Mouse (Mus musculus) CD4-positive, CD25-positive, alpha-beta regulatory T cell (primary cell): Measurements from ENCODE around the gene Fis1. TPM values are rescaled to one million over a fixed set of nuclear protein-coding genes. Genes with fewer than 3 reads are reported as not detected.

Experiments
- polyA plus RNA-seq: library from polyadenylated mRNA; unstranded; fragments of 100-300 nt; shearing (Covaris generic); gene quantifications from one replicate; pipeline ENCODE4 v1.2.1, GENCODE M21; 2017

The Fis1 gene
- polyA plus RNA-seq, result 260 TPM

DNA sequence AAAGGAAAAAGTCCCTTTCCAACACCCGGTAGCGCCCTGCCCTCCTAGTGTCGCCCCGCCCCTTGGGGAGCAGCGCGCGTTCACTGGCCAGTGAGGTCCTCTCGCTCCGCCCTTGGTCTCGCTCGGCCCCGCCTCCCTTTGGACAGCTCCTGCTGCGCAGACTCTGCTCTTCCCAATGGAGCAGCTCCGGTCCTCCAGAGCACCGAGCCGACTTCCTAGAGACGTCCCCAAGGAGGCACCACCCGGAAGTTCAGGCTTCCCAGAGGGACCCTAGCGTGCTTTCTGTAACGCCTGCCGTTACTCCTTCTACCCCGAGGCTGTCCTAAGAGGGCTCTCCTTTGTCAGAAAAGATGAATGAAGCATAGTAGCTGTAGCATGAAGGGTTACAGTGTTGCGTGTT, at the start of gene Fis1:
TSS of gene Fis1 (plus strand) at position 261 of the 400 bp plus-strand sequence.

DNA sequence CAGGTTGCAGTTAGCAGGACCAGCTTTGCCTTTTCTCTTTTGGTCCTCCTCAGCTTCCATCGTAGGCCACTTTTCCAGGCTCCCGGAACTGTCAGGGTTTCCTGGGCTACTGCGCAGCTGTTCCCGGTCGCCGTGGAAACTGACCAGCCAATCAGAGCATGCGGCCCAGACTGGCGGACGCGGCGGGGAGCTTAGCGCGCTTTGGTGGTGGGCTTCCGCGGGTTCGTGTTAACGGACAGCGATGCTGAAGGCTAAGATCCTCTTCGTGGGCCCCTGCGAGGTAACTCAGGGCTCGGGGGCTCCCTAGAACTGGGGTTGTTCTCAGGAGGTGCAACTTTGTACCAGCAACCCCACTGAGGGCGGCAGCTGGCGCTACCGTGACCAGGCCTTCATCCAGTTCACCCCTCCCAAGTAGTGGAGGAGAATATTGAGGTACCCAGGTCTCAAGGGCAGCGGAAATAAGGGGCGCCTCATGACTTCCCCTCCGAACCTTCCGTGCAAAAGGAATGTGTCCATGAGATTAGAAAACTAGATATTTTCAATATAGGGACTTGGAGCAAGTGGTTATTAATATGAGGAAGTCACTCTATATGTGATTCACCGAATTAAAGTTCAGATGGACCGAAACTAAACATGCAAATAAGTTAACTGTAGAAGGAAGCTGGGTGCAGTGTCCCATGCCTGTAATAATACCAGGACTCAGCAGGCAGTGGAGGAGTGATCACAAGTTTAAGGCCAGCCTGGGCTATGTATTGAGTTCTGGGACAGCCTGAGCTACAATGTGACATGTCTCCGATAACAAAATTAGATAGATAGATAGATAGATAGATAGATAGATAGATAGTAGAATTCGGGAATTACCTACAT, 44.9 kb upstream of the Fis1 start, which contains the start of gene Ift22:
TSS of gene Ift22 (plus strand) at position 160 of the 867 bp plus-strand sequence.

DNA sequence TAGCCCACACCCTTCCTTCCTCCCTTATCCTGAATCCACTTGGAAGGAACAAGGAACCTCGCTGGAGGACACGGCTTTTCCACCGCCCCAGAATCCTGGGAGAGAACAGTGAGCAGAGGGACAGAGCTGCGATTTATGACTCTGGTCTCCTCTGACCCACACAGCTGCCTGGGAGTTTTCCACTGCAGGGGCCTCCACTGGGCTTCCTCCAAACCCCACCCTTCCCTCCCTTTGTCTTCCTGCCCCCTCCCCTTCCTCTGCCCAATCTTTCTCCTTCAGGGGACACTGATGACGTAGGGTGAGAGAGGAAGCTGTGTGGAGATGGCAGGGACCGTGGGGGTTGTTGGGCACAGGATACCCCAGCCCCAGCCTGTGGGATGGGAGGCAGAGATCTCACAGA, 13.3 kb downstream of the Fis1 start, which contains the start of gene Cldn15:
TSS of gene Cldn15 (plus strand) at position 286 of the 400 bp plus-strand sequence.

DNA sequence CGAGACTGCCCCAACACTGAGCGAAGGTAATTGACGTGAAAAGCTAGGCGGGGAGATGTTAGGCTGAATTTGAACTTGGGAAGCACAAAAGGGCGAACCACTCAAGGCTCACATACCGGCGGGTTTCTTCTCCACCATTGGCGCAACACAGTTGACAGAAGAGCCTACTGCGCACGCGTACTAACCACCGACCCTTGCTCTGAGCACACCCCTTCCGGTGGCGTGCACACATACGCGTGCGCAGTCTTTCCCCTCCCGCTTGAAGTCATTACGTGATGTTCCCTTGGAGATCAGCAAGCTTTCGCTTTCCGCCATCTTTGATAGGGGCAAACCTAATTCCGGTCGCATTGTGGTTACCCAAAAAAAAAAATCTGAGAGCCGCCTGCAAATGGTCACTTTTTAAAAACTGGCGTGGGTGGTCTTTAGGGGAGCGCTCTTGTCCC, 33.6 kb downstream of the Fis1 start, which contains the start of gene Plod3:
TSS of gene Plod3 (plus strand) at position 325 of the 443 bp plus-strand sequence.

DNA sequence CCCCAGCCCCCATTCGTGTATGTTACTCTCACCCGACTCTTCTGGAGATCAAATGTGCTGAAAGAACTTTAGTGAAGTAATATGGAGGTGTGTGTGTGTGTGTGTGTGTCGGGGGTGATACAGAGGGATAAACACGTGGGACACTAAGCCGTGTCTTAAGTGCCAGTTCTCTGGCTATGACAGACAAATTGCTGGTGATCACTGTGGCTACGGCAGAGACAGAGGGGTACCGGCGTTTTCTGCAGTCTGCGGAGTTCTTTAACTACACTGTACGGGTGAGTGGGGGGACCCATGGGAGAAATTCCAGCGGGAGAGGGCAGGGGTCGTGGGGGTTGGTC, 34.8 kb downstream of the Fis1 start, which contains the start of gene Znhit1:
TSS of gene Znhit1 (minus strand) at position 88 of the 338 bp plus-strand sequence.

Other genes starting within 250 kb of the Fis1 start
- gene Col26a1, start 70.1 kb upstream of the Fis1 start, polyA plus RNA-seq, result 0.48 TPM
- gene Ift22, start 45.1 kb upstream of the Fis1 start, polyA plus RNA-seq, result 7.8 TPM
- not detected for gene Cldn15, start 13.3 kb downstream of the Fis1 start, polyA plus RNA-seq
- 9.1 TPM for gene Plod3, start 33.7 kb downstream of the Fis1 start, polyA plus RNA-seq
- gene Znhit1, start 34.7 kb downstream of the Fis1 start, polyA plus RNA-seq, result 54.3 TPM
- 0.30 TPM for gene Vgf, start 73.1 kb downstream of the Fis1 start, polyA plus RNA-seq
- gene Ap1s1, start 92.9 kb downstream of the Fis1 start, polyA plus RNA-seq, result 81.2 TPM
- not detected for gene Serpine1, start 119.0 kb downstream of the Fis1 start, polyA plus RNA-seq
- gene Trim56, start 162.9 kb downstream of the Fis1 start, polyA plus RNA-seq, result 16.0 TPM
- not detected for gene Muc3, start 196.0 kb downstream of the Fis1 start, polyA plus RNA-seq